Mouse (Mus musculus) embryonic fibroblast, embryonic 13.5 days (primary cell): ENCODE data around the gene Olfr550.

Experiments used
- CTCF ChIP-seq: IDR thresholded peaks from 2 replicates; pipeline ENCODE4 v1.5.1; 2011; ENCODE audit warnings: mild to moderate bottlenecking, control low read depth, low read length, moderate library complexity, borderline replicate concordance; ENCODE audit not compliant: insufficient read depth
- POLR2A ChIP-seq: IDR thresholded peaks from 2 replicates; pipeline ENCODE4 v1.6.1; 2011; ENCODE audit warnings: low read depth, mild to moderate bottlenecking, control low read depth, low read length, moderate library complexity

DNA sequence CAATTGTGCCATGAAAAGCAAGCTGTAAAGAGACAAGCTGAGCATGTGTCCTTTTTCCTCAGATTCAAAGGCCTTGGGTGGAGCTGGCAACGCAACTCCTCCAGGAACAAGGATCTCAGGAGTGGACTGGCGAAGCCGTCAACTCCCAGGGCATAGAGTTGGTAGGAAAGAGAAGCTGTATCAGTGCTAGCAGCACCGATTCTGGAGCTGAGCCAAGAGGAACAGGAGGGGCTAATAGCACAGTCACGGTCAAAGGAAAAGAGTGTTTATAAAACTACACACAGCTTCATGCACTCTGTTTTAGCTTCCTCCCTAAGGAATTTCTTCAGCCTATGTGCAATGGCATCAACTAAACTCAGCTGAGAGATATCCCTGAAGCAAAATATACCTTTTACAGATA is 48.4 kb downstream of the Olfr550 start:
- TF ChIP-seq CTCF (no peak), POLR2A (no peak)
